Mouse (Mus musculus): Measurements from ENCODE around the gene Polr2b.

DNA sequence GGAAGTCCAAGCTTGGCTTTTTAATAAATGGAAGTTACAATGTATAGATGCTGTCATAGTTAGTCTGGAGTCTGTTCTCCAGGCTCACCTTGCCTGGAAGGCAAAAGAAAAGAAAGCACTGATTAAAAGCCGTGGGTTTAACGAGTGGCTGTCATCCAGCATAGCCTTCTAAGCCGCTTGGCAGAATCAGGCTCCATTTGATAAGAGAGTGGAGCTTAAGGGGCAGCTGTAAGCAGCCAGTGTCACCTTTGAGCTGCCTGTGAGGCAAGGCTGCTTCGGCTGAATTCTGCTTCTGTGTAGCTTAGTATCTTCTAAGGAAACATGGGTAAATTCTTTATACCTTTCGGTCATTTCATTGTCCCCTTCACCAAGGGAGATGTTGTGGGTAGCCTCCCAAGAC, 23.0 kb upstream of the Polr2b start:
- TF ChIP-seq CTCF (IDR thresholded peaks at IDR 0.05; ENCODE audit: low read depth, low read length): no peak
- TF ChIP-seq POLR2A (IDR thresholded peaks at IDR 0.05; ENCODE audit: borderline replicate concordance, low read depth, low read length): no peak

Data from bone marrow macrophage, adult 2 months (primary cell).